Mouse (Mus musculus) MEL (cell line): ENCODE results near the gene Tcea3.

Source experiments
- CTCF ChIP-seq, 3 experiments: IDR thresholded peaks in 2 of 3; conservative IDR thresholded peaks in 1 of 3; 2 replicates each; pipeline ENCODE4 v1.5.1; 2011 to 2012; ENCODE audit warnings: low read length in 3 of 3, low read depth in 2 of 3, mild to moderate bottlenecking in 2 of 3, improper control_type of control experiment in 1 of 3, inconsistent platforms in 1 of 3, mixed read lengths in 1 of 3, moderate library complexity in 1 of 3; ENCODE audit not compliant: control insufficient read depth in 1 of 3, insufficient read depth in 1 of 3, poor library complexity in 1 of 3, severe bottlenecking in 1 of 3
- EP300 ChIP-seq, 2 experiments: IDR thresholded peaks; 2 replicates each; pipeline ENCODE4 v1.6.1; 2011; ENCODE audit warnings: improper control_type of control experiment in 2 of 2, low read length in 2 of 2, low read depth in 1 of 2, mild to moderate bottlenecking in 1 of 2
- HCFC1 ChIP-seq: IDR thresholded peaks from 2 replicates; pipeline ENCODE4 v1.6.1; 2012; ENCODE audit warnings: low read depth, mild to moderate bottlenecking, inconsistent platforms, low read length, improper control_type of control experiment, moderate library complexity
- MAFK ChIP-seq: IDR thresholded peaks from 2 replicates; pipeline ENCODE4 v1.6.1; 2011; ENCODE audit warnings: low read depth, mild to moderate bottlenecking, low read length, improper control_type of control experiment, borderline replicate concordance
- POLR2A ChIP-seq, 2 experiments: IDR thresholded peaks; 2 replicates each; pipeline ENCODE4 v1.6.1; 2011 to 2012; ENCODE audit warnings: low read length in 2 of 2, mild to moderate bottlenecking in 2 of 2, control low read depth in 1 of 2, improper control_type of control experiment in 1 of 2, low read depth in 1 of 2, moderate library complexity in 1 of 2; ENCODE audit not compliant: control insufficient read depth in 1 of 2, insufficient read depth in 1 of 2, poor library complexity in 1 of 2
- TBP ChIP-seq: IDR thresholded peaks from 2 replicates; pipeline ENCODE4 v1.8.0; 2011; ENCODE audit warnings: low read depth, low read length, improper control_type of control experiment

DNA sequence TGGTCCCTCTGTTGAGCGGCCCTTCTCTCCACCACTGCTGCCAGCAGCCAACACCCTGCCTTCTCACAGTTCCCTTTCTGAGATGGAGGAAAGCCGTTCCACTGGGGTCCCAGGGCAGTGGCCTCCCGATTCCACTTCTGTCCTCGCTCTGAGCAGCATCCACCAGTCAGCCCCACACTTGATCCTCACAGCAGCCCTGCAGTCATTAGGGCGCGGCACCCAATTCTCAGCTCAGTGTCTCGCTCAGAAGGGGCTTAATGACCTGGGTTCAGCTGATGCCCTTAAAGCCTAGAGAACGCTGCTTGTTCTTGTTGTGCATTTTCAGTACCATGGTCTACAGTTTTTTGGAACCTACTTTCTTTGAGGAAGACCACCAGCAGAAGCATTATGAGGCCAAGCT lies 33.6 kb downstream of the Tcea3 start:
- TF ChIP-seq TBP (no peak), CTCF (IDR thresholded peaks at IDR 0.05 in 2 of 3, conservative IDR thresholded peaks at IDR 0.05 in 1 of 3; ENCODE audit: control insufficient read depth in 1 of 3, insufficient read depth in 1 of 3, low read depth in 2 of 3, low read length in 3 of 3, poor library complexity in 1 of 3, severe bottlenecking in 1 of 3) (no peak), POLR2A (IDR thresholded peaks at IDR 0.05; ENCODE audit: control insufficient read depth in 1 of 2, insufficient read depth in 1 of 2, low read depth in 1 of 2, low read length in 2 of 2, poor library complexity in 1 of 2) (no peak), MAFK (no peak), EP300 (IDR thresholded peaks at IDR 0.05; ENCODE audit: low read depth in 1 of 2, low read length in 2 of 2) (no peak), HCFC1 (no peak)
